Mouse (Mus musculus) erythroblast, adult 5-6 weeks (primary cell): ENCODE results near the gene Rnf141. TPM values are rescaled to one million over a fixed set of nuclear protein-coding genes. Genes with fewer than 3 reads are reported as not detected.

Experiments
- ATAC-seq: replicated peaks from 2 replicates; pipeline ENCODE4 v1.8.0; 2016; ENCODE audit warnings: moderate number of reproducible peaks, mild to moderate bottlenecking, moderate TSS enrichment, inconsistent platforms; ENCODE audit not compliant: poor library complexity, low FRiP score, severe bottlenecking
- total RNA-seq, 2 experiments: library from RNA; stranded (forward) in 1 of 2; stranded (reverse) in 1 of 2; fragments of 150-400 nt in 1 of 2; fragments of 200-764, 138-1000 nt in 1 of 2; gene quantifications; 2 replicates each; pipeline versions ENCODE4 v1.2.3 to v1.2.4; 2015 to 2017; ENCODE audit warnings: low replicate concordance in 2 of 2

Rnf141 gene
- total RNA-seq, 2 experiments from 2014 or later = 11.0 to 14.7 TPM

DNA sequence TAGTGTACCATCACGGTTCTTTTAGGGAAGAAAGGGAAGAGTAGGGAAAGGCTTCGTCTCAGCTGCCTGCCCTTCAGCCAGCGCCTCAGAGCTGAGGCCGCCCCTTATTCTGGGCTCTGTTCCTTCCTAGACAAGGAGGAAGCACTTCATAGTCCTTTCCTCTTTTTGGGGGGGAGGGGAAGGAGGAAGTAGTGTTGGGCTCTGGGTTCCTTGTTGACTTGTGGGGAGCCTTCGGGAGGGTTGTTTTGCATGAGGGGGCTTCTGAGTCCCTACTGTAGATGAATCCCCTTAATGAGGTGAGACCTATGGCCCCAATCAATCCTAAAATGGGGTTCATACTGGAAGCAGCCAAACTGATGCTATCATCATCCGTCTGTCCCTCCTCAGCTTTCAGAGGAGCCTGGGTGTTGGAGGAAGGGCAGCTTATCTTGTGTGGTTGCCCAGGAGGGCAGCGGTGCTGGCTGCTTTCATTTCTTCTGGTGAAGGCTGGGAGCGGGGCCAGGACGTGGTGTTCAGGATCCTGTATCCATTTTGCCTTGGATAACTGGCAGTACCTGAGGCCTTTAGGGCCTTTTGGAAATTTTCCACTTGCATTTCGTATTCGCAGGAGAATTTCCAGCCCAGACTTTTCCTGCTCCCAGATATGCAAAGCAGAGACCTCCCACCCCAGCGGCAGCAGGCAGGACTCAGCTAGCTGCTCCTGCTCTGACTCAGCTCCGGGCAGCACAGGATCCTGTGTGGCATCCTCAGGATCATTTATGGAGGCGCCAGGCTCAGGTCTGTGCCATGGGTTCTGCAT, 70.9 kb downstream of the Rnf141 start:
- peak; percentile 48 for ATAC-seq

DNA sequence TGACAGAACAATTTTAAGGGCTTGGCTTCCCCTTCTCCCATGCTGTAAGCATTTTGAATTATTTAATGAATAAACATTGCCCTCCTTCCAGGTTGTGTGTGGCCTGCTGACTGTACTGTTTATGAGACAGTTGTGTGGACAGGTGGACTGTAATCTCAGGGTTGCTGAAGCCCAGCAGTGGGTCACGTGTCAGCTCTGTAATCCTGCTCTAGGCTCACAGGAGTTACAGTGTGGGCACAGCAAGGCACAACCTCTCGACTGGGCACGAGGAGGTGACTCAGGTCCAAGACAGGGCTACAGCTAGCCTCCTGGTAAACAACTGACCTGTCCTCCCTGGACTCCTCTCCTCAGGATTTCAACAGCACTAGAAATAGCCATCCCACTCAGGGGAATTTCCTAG, 71.9 kb downstream of the Rnf141 start:
- ATAC-seq = peak; percentile 27

DNA sequence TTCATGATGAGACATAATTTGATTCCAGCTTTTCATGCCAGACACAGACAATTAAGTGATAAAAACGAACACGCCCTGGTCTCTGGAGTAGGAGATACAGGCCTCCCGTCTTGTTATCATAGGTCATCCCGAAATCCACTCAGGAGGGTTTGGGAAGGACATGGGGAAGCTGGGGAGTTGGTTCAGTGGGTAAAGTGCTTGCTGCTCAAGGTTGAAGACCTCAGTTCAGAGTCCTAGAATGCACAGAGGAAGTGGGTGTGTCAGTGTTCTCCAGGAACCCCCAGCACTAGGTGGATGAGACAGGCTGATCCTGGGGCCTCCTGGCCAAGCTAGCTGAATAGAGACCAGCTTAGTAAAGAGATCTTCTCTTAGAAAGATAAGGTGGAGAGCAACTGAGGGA, 73.3 kb downstream of the Rnf141 start:
- no peak for ATAC-seq

DNA sequence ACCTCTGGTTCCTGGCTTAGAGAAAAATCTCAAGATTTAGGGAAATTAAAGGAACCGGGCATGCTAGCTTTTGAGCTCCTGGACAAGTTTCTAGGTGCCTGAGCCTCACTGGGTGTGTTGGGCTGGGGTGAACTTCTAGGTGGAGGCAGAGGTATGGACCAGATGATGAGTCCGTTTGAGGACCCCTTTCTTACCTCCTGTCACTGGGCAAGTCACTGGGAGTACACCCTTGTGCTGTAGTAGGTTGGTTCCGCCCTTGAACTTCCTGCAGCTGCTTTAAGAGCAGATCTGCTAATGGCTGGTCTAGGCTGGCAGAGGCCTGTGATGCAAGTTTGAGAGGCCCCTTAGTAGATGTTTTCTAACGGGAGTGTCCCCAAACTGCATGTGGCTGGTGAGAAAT, 75.2 kb downstream of the Rnf141 start:
- ATAC-seq = peak; percentile 29; the same call in 1 of the 2 replicates

DNA sequence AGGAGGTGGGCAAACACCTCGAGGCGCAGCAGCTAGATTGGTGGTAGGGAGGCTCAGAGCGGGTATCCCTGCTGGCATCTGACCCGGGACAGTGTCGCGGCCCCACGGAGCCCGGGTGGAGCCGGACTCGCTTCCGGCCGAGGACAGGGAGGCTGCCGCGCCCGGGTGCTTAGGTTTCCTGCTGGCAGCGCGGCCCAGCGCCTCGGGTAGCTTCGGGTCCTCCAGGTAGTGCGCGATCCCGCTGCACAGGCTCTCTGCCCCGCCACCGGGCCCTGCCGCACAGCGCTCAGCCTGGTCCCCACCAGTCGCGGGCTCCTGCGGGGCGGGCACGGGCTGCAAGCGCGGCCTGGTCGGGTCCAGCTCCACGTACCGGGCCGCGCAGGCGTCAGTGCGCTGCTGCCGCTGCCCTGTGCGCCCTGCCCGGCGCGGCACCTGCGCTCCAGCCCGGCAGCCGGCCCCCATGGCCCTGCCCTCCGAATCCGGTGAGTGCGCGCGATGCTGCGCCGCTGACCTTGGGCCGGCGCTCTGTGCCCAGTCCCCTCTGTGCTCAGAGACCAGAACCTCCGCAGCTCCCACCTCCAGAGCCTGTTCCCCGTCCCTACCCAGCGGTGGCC, 75.7 kb downstream of the Rnf141 start:
- ATAC-seq = peak; percentile 48

DNA sequence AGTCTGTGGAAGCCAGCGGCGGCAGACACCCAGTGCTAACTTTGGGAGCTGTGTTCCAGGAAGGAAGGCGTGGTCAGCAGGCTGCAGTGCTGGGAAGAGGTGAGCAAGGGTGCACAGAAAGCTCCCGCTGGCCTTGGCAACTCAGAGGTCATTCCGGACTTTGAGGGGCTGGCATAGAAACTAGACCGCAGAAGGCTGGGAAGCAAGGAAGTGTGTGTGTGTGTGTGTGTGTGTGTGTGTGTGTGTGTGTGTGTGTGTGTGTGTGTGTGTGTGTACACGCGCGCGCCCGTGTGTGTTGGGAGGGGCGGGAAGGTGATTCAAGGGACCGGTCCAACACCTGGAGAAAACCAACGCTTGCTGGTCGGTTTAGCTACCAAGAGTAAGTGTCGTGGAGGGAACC, 76.3 kb downstream of the Rnf141 start, which contains the start of gene Ampd3:
Gene Ampd3, plus strand, starts transcription at position 206 of the 400 bp plus-strand sequence.
- no peak for ATAC-seq

DNA sequence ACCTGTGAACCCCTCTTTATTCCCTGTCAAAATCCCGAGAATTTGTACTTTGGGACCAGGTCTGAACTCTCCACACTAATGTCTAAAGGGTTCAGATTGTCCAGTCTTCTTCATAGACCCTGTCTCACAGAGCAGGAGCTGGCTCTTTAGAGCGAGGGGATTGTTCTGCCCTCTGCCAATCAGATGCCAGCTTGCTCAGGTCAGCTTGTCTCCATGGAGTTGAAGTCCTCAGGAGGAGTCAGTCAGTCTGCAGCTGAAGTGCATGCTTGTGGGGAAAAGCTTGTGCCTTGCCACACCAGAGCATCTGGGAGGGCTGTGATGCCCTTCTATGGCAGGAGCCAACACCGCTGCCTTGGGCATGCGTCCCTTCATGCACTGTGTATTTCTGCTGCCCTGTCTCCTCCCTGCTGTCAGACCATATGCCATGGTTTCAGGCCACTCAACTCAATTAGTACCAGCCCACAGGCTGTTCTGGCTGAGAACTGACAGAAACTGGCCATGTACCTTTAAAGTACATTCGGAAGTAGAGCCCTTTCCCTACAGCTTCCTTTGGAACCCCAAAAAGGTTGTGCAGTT, 81.6 kb downstream of the Rnf141 start:
- no peak for ATAC-seq

DNA sequence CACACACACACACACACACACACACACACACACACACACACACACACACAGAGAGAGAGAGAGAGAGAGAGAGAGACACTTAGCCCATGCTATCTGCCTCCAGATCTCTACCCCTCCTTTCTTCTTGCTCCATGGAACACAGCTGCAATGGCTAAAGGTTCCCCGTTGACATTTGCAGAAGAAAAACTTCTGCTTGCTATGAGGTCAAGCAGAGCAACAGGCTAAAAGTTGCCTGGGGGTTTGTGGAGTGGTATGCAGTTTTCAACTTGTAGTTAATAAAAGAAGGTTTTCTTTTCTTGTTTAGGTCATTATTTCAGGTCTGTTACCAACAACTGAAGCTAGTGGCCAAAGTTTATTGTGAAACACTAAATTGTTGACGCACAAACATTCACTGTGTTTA, 87.8 kb downstream of the Rnf141 start:
- no peak for ATAC-seq

DNA sequence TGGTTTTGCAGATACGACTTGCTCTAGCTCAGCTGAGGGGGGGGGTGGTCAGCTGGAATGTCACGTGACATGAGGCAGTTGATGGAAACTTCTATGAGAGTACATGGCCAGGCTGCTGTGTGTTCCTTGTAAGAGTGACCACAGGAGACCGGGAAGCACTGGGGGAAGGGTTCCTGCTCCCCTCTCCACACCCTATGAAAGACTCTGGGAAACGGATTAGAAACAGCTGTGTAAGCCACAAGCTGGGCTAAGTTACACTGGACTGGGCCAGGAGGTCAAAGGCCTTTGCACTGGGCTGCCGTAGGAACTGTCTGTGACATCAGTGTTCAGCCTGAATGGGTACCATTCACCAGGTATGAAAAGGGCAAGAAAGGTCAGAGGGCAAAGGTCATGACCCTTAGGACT, 90.3 kb downstream of the Rnf141 start:
- no peak for ATAC-seq

DNA sequence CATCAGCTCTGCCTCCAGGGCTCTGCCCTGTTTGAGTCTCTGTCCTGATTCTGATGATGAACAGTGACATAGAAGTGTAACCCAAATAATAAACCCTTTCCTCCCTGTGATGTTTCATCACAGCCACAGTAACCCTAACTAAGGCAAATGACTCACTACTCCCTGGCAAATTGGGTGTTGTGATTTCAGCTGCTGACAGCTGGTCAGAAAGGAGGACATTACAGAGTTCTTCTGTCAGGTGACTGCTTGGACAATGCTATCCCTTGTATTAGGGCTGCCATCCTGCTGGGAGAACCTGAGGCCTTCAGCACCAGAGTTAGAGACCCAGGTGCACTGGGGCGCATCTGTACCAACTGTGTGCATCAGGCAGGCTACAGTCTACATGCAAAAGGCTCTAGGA, 90.9 kb downstream of the Rnf141 start:
- ATAC-seq = no peak

DNA sequence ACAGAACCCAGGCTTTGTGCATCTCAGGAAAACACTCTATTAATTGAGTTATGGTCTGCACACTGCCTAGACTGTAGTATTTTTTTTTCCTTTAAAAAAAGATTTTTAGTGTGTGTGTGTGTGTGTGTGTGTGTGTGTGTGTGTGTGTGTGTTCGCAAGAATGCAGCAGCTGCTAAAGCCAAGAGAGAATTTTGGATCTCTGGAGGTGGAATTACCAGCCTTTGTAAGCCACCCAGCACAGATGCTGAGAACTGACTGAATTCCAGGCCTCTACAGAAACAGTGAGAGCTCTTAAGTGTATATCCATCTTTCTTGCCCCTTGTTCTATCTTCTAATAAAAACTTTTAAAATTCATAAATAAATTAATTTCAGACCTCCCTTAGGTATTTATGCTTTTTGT, 92.6 kb downstream of the Rnf141 start:
- ATAC-seq = no peak

DNA sequence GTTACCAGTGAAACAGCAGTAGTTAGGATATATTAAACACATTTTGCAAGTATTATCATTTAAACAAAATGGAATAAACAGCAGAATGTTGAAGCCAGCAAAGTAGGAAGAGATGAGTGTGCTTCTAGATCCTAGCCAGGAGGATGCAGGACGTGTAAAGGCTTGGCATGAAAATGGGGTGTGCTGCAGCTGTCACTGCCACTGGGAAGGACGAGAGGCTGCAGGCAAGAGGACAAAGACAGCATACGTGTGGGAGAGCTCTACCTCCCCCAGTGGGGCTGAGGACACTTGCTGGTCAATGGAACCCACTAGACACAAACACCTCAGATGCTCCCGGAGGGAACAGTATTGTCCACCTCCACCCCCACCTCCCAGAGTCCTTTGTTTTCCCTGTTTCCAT, 93.4 kb downstream of the Rnf141 start:
- no peak for ATAC-seq

Other genes with a start within 250 kb of the Rnf141 start
- gene Sbf2, start 229.5 kb downstream of the Rnf141 start, total RNA-seq (2015; ENCODE audit: low replicate concordance) = 2.1 and 2.3 TPM in 2 replicates
- 1.8 and 3.9 TPM in 2 replicates for gene Sbf2, start 229.5 kb downstream of the Rnf141 start, total RNA-seq (2017; ENCODE audit: low replicate concordance)
- not detected in 2 replicates for gene Adm, start 216.8 kb downstream of the Rnf141 start, total RNA-seq (2015; ENCODE audit: low replicate concordance)
- gene Adm, start 216.8 kb downstream of the Rnf141 start, total RNA-seq (2017; ENCODE audit: low replicate concordance) = not detected in 2 replicates
- 50.7 and 52.0 TPM in 2 replicates for gene Ampd3, start 76.3 kb downstream of the Rnf141 start, total RNA-seq (2015; ENCODE audit: low replicate concordance)
- gene Ampd3, start 76.3 kb downstream of the Rnf141 start, total RNA-seq (2017; ENCODE audit: low replicate concordance) = 53.8 and 57.6 TPM in 2 replicates
- gene Lyve1, start 18.8 kb upstream of the Rnf141 start, total RNA-seq (2015; ENCODE audit: low replicate concordance) = 1.0 TPM in 1 of 2 replicates, not detected in the other
- gene Lyve1, start 18.8 kb upstream of the Rnf141 start, total RNA-seq (2017; ENCODE audit: low replicate concordance) = 0.28 and 1.1 TPM in 2 replicates
- 1.0 and 1.7 TPM in 2 replicates for gene Mrvi1, start 138.0 kb upstream of the Rnf141 start, total RNA-seq (2015; ENCODE audit: low replicate concordance)
- 0.14 and 1.1 TPM in 2 replicates for gene Mrvi1, start 138.0 kb upstream of the Rnf141 start, total RNA-seq (2017; ENCODE audit: low replicate concordance)
- gene Ctr9, start 184.5 kb upstream of the Rnf141 start, total RNA-seq (2015; ENCODE audit: low replicate concordance) = 12.7 and 17.8 TPM in 2 replicates
- 18.9 and 33.3 TPM in 2 replicates for gene Ctr9, start 184.5 kb upstream of the Rnf141 start, total RNA-seq (2017; ENCODE audit: low replicate concordance)
- 361 and 474 TPM in 2 replicates for gene Eif4g2, start 238.6 kb upstream of the Rnf141 start, total RNA-seq (2015; ENCODE audit: low replicate concordance)
- gene Eif4g2, start 238.6 kb upstream of the Rnf141 start, total RNA-seq (2017; ENCODE audit: low replicate concordance) = 338 and 576 TPM in 2 replicates